Mouse (Mus musculus) testis, adult 2 months (tissue): ENCODE data around the gene Ablim1.

ENCODE experiments used
- CTCF ChIP-seq: fragments of 200-500 bp; IDR thresholded peaks from 2 replicates; pipeline ENCODE4 v1.5.1; 2012; ENCODE audit warnings: low read depth, mild to moderate bottlenecking, inconsistent platforms, low read length, moderate library complexity; ENCODE audit not compliant: control insufficient read depth, insufficient read depth, insufficient replicate concordance
- POLR2A ChIP-seq: fragments of 200-500 bp; IDR thresholded peaks from 2 replicates; pipeline ENCODE4 v1.6.1; 2012; ENCODE audit warnings: low read depth, mild to moderate bottlenecking, inconsistent platforms, low read length, moderate library complexity; ENCODE audit not compliant: control insufficient read depth

DNA sequence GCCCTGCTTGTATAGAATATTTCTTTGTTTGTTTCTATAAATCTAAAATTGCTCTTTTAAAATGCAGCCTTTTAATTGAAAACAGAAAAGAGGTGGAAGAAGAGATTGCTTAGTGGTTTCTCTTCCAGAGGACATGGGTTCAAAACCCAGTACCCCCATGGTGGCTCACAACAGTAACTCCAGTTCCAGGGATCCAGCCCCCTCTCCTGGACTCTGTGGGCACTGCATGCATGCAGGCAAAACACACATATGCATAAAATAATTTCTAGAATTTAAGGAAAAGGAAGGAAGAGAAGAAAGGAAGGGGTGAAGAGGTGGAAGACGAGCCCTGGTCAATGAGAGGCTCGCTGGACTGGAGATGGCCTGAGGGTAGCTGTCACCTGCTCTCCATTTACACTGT is 145.2 kb downstream of the Ablim1 start:
- TF ChIP-seq CTCF (peak; percentile 16; the same call in 1 of the 2 replicates), POLR2A (no peak)
